Mouse (Mus musculus) adrenal gland, adult 8-10 months (tissue): ENCODE data around the gene Arpp21. TPM values are rescaled to one million over a fixed set of nuclear protein-coding genes. Genes with fewer than 3 reads are reported as not detected.

ENCODE experiments used
- DNase-seq: peaks from one replicate; pipeline ENCODE4 v3.0.0; 2022
- total RNA-seq, 4 experiments: library from RNA; stranded (reverse); gene quantifications; 2 replicates each; pipeline ENCODE4 v1.2.4; 2022

The Arpp21 gene
- total RNA-seq: 1 to 10 TPM in 1 of 4 experiments, under 1 TPM in 3; 0.20 to 1.0 (median 0.58) TPM

DNA sequence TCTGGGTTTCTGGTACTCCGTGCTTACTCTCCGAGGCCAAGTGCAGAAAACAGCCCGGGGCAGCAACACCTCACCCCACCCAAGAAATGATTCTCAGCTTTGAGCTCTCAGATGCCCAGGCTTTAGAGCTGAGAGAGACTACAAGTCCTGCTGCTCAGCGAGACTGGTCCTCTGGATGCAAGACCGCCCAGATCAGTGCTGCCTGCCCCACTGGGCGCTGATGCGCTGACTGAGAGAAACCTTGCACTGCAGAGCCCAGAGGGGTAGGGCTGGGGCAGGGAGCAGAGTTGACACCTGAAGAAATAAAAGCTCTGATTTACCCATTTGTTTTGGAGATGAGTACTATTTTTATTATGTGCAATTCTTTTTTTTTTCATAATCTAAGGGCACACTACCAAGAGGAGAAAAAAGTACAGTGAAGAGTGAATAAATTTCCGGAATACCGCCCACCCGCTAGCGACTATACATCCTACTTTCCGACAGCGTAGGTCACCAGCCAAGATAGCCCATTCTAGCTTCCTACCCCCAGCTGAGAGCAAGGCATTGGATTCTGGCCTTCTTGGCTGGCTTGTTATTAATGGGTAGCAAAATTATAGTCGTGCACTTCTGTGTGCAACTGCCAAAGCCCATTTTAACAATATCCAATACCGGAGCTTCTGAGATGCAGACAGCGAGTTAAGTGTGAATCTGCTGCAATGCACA is at the start of gene Arpp21:
Arpp21 (minus strand) TSS at position 243 of the 702 bp plus-strand sequence.
- DNase-seq: no peak

DNA sequence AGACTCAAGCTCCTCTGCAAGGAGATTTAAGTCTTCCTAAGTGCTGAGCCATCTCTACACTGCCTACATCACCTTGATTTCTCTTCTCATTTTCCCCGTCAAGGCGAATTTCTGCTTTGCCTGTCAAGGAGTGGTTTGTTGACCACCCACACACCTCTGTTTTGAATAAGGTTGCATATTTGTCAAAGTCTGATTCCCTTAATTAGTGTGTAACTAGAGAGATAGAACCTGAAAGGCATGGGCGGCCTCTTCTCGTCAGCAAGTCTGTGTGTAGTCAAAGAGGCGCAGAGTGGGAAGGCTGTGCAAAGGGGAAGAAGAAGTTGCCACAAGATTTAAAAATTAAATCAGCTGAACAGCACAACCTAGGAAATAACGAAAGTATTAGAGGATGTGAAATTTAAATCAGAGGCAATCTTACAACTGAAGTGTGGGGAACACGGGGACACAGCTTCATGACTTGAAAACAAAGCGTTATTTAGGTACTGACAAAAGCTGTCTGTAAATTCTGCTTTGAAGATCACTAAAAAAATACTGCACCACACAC is 36.8 kb upstream of the Arpp21 start:
- DNase-seq: no peak

DNA sequence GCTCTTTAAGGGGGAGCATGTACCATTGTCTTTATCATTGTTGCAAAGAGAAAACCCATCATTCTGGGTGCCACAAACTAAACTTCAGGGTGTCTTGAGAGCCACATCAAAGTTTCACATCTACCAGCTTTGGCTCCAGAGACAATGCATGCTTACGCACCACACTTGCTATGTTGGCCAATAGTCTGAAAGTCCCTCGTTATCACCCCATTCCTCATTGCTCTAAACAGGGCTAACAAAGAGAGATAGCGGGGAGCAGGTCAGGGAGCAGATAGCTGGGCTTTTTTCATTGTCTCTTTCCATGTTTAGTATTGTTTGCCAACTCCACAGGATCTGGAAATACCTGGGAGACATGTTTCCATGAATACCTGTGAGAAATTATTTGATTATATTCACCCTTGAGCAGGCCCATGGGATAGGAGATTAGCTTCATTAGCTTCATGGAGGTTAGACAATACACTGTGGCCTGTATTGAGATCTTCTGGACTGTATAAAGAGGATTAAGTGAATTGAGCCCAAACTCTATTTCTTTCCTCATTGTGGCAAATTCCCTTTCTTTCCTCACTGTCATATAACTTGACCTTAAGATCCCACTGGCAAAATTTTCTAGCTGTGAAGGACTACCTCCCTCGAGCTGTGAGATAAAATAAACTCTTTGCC is 29.4 kb upstream of the Arpp21 start:
- DNase-seq: no peak

DNA sequence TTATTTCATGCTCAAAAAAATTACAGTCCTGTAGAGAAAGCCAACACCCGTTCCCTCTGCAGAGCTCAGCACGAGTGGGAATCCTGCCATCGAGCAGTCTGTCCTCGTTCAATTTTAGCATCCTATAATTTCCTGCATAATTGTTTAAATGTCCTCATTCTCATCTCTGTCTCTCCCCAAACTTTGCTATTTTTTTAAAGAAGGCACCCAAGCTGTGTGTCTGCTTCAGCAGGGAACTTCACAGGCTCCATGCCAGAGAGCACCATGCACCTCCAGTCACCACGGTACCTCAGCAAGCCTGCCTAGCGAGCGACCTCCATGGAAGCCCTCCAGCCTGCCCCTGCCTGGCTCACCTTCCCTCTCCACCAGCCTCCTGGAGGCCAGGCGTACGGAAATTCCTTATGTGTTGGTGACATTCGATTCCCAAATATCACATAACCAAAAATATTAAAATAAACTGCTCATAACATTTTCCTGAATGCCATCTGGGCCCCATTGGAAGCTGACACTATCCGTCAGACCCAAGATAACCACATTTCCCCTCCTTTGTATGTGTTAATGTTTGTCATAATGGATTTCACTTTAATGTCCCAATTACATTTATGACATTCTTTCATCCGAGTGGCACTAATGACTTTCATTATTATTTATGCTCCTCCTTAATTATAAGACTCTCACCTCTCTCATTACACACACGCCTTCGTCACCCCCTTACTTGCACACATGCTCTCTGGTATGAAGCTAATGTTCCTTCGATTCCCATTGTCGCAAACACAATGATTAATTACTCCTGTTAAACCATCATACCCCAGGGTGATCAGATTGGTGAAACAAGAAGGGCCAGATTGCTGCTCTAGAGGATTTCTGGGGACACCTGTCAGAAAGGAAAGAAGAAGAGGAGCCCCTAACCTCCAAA is 26.5 kb upstream of the Arpp21 start:
- no peak for DNase-seq

DNA sequence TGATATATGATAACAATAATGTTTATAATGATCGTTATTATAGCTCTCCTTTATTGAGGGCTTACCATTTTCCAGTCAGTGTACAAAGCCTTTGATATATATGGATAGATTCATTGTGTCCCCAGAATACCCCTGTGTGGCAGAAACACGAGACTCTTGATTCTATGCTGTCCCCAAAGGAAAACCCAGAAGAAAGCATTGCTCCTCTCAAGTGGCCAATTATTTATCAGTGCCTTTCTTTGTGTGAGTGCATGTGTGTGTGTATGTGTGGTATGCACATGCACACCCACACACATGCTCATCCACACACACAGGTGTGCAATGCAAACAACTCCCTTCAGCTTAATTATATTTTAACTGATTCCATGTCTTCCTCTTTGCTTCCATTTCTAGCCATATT is 25.8 kb upstream of the Arpp21 start:
- DNase-seq: no peak

DNA sequence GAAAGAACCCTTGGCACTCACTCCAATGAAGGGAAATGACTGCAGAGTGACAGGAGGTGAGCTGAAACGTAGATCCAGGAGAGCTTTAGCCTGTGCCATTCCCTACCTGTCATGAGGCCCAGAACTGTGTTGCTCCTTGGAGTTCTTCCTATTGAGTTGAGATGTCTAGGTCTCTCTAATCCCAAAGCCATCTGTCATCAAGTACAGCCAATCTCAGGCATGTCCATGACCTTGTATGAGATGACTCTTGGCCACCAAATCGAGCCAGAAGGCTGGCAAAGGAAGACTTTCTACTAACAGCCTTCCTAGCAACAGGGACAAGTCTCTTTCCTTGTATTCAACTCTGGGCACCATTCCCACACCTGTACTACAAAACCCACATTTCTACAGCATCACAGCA is 25.0 kb upstream of the Arpp21 start:
- DNase-seq: no peak

DNA sequence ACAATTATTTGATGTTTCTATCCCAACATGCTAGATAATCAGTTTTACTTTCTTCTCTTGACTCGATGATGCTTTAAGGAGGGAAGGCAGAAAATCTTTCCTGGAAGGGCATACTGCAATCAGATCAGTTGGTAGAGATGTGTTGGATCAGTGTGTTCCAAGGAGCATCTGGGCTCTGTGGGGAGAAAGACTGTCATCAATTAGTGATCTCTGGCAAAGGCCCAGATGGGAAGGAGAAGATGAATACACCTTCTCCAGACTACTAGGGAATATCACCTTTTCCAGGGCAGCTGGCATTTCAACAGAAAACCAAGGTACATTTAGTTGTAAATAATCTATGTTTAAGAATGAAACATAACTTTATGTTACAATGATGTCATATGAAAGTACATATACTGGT is 22.8 kb upstream of the Arpp21 start:
- DNase-seq: no peak

DNA sequence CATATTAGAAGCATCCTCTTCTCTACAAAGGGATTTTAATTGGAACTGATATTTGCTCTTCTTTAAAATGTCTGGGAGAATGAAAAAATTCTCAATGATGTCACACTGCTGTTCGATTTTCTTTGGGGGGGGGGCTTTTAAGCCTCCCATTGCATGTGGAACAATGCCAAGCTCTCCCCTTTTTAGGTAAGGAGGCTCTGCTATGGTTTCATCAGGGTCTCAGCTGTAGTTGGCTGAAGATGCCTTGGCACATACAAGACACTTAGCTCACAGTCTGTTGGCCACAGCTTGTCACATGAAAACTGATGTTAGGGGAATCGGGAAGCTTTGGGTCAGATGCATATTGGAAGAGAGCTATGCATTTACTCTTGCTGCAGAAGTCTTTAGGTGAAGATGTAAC is 20.2 kb upstream of the Arpp21 start:
- no peak for DNase-seq

DNA sequence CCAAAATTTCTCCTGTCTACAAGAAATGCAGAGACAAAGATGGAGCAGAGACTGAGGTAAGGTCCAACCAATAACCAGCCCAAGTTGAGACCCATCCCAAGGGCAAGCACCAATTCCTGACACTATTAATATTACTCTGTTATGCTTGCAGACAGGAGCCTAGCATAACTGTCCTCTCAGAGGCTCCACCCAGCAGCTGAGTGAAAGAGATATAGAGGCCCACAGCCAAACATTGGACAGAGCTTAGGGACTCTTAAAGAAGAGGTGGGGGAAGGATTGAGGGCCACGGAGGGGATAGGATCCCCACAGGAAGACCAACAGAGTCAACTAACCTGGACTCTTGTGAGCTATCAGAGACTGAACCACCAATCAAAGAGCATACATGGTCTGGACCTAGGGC is 18.0 kb upstream of the Arpp21 start:
- DNase-seq: no peak

DNA sequence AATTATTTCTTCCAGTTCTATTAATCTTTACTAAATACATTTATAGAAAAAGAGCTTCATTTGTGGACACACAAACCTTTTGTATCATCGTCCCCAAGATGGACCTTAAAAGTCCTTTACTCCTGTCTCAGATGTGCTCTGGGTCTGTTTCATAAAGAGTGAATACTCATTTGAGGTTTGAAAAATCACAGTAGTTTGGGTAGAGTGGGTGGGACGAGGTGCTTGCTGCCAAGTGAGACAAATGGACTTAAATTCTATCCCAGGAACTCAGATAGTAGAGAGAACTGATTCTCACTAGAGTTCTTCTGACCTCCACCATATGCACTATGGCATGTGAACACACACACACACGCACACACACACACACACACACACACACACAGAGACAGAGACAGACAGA is 16.1 kb upstream of the Arpp21 start:
- no peak for DNase-seq

DNA sequence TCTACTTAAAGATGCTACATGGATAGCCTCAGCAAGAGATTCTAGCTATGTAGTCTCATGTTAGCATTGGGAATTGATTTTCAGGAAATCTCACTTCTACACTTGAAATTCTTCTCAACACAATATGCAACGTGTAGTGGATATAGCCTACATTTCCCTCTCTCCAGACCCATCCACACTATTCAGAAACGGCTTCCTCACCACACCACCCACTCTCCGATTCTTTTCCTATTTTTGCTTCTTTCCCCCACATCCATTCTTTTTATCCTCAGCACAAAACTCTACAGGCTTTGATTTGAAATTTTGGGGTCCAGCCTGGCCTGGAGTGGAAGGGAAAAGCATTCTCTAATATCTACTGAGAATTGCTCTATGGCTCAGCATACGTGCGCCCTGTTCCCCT is 15.6 kb upstream of the Arpp21 start:
- no peak for DNase-seq

DNA sequence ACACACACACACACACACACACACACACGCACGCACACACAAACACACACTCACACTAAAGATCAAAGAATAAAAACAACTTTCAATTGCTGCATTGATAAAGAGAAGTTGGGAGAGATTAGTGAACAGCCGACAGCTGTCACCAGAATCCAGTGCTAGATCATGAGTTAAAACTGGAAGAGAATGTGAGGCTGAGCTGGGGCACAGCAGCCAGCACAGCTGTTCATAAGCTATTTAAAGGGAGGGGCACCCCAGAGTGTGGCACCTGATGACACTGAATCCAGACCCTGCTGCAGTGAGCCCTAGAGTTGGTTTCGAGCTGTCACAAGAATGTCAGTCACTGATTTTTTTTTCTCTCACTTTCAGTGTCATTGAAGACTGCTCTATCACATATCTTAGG is 14.0 kb upstream of the Arpp21 start:
- DNase-seq: no peak

DNA sequence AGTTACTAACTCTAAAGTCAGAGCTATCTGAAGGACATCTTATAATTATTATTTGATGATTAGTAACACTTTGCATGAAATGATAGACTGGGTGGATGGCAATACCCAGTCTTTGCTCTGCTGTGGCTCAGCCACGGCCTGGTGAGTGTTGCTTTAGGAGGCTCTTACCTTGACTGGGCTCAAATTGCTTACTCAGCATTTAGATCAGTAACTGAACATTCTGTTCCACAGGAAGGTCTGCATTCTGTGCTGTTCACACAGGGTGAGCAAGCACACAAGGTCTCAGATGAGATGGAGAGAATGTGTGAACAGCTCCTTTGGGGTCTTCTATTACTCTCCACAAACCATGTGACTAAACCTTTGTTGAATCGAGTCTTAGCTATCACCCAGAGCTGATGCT is 11.4 kb upstream of the Arpp21 start:
- no peak for DNase-seq

DNA sequence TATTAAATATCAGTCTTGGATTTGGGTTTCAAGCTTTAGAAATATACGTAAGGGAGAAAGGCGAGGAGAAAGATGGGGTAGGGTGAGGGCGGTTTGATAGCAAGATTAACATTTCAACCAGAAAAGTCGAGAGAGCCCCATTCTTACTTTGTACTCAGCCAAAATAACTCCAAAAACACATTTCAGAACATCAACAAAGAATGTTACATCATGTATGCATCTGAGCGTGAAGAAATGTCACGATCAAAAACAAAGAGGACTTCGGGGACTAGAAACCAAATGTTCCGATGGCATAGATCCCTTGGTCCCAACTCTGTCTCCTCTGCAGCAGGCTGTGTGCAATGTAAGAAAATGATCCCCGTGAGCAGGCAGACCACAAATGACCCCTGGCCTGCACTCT is 2.4 kb upstream of the Arpp21 start:
- DNase-seq: no peak

DNA sequence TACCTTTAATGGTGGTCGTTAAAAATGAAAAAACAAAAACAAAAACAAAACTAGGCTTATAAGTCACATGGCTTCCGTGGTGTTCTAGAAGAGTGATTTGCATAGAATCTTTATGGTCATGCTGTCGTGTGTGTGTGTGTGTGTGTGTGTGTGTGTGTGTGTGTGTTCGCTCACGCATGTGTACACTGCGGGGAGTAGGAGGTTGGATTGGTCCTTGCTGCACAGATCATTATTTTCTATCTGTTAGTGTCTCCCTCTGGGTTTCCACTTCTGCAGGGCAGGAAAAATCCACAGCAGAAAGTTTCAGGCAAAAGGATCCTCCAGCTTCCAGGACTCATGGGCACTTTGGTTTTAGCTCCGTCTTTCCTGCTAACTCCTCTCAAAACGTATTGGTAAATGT is 813 bp upstream of the Arpp21 start:
- no peak for DNase-seq

DNA sequence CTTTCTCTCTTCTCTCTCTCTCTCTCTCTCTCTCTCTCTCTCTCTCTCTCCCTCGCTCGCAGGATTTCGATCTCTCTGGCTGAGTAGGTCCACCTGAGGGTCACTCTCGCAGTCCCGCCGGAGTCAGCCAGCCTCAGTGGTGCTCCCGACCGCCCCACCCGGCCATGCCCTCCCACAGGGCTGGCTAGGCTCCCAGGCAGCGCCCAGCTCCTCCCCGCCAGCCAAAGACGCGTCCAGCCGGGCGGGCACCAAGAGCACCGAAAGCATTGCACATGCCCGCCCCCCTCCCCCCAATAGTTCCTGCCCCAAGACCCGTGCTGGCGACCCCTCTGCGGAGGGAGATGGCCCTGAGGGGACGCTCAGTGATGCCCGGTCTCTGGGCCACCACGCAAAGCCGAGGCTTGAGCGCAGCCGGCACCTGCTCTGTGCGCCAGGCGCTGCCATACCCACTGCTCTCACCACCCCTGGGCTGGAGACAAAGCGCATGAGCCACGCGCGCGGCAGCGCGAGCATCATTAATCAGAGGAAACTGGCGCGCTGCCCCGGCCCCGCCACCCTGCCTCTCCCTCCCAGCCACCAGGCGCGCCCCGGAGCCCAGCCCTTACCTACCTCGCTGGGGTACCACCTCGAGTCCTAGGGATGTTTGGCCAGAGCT is 570 bp downstream of the Arpp21 start:
- peak; percentile 10 for DNase-seq

DNA sequence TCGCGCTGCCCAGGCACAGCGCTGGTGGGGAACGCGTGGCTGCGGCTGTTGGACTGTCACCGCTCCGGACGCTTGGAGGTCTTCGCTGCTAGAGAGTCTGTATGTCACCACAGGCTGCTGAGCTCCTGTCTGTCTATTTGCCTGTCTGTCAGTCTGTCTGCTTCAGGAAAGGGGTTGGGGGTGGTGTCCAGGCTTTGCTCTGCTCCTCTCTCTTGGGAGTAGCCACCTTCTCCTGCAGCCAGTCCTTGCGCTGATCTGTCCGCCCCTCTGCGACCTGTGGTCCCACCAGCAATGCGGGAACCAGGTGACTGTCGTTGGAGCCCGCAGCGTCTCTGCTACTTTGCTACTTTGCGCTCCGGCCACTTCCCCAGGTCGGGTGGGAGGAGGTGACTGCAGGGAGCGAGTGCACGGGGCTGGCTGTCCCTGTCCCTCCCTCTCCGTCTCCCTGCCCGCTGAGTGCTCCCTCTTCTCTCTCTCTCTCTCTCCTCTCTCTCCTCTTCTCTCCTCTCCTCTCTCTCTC is 1.2 kb downstream of the Arpp21 start:
- no peak for DNase-seq

DNA sequence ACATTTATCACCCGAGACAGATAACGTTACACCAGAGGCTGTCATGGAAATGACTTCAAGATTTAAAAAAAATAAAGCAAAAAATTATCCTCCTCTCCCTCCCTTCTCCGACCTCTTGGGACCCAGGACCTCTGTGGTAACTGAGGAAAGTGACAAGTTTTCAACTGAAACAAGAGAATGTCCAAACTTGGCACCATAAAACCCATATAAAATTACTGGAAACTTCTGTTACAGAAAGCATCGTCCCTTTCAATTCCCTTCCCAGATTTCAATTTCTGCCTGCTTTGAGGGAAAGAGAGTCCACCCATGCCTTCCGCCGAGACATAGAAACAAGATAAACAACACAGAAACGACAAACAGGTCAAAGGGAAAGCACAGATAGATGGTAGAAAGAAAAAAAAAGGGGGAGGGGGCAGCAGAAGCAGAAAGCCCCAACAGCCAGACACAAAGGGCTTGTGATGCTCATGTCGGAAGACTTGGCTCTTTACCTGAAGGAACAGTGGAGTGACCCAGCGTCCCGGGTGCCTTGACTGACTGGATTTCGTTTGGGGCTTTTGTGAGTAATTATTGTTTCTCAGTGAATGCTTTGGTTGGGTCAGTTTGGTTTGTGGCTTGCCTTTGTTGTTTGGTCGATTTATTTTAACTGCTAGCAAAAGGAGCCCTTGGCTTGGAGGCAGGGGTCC is 1.8 kb downstream of the Arpp21 start:
- DNase-seq: no peak

DNA sequence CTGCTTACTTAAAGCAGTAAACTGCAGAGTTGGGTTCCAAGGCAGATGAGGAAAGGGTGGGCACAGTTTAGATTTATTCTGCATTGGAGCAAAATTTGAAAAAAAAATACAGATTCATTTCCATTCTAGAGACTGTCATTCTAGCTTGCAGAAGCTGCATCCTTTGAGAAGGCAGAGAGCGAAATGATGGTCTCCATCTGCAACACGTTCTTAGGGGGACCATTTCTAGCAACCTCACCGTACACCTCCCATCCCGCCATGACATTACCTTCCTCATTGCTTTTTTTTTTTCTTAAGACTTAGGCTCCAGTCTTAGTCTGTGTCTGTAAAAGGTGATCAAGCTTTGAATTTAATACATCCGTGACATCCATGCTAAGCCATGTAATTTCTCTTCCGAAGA is 2.4 kb downstream of the Arpp21 start:
- DNase-seq: no peak

DNA sequence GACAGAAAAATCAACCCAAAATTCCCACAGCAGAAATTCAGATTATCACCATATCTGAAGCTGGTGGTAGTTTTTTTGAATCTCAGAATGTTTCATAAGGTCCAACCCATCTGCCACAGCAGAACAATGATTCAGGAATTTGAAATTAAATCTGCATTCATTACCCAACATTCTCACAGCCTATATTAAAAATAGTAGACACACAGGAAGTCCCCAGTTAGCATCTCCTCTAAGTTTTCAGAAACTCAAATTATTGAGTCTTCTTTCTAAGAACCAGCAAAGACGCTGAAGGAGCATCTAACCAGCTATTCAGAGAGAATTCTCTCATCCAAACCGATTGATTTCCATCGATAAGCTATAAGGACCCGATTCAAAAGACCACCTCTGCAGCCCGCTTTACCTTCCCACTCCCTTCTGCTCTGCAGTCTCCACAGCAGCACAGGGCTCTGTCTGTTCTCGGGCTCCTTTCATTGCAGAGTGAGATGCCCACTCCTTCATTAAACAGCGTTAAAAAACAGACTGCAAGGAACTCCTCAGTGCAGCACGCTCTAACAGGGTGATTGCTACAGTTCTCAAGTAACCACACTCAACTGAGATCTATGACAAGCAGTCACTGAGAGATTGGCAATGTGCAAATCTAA is 3.7 kb downstream of the Arpp21 start:
- no peak for DNase-seq

DNA sequence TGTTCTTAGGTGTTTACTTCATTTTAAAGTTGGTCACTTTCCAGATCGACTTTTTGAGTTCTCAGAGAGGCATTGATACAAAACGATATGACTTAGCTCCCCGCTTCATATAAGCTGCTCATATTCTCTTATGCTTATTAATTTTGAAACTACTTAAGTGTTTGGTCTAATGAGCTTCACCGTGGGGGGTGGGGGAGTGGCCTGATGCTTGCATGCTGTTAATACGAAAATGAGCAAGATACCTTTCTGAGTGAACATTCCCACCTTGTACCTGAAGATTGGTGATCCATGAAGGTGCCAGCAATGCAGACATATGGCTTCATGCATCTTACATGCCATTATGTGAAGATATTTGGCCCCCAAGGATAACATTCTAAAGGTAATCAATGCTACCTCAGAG is 4.4 kb downstream of the Arpp21 start:
- no peak for DNase-seq
